Mouse (Mus musculus) thymus, postnatal 36 days (tissue): ENCODE data around the gene Rhbdd2.
"Not testable (repeated sequence)": the region's sequence is repeated elsewhere in the genome, so short reads cannot be mapped to it uniquely, and the experiment has no call there.

Experiments used
- DNase-seq, 2 experiments: peaks; one replicate each; pipeline ENCODE4 v3.0.0; 2022; ENCODE audit warnings: mixed read lengths in 2 of 2

The Rhbdd2 gene

GRCm38 (mm10) chr5:135632117-135632796 lies at the start of gene Rhbdd2:
Rhbdd2 (plus strand) TSS chr5:135632618.
- peak; percentile 98 for DNase-seq

GRCm38 (mm10) chr5:135585691-135586090 lies 46.7 kb upstream of the Rhbdd2 start:
- DNase-seq, result no peak

- no peak for DNase-seq
These were observed 44.7 kb upstream of the Rhbdd2 start for GRCm38 (mm10) chr5:135587764-135588163.

- no peak for DNase-seq
These were observed 42.2 kb upstream of the Rhbdd2 start for GRCm38 (mm10) chr5:135589996-135590784.

GRCm38 (mm10) chr5:135604643-135605042 lies 27.8 kb upstream of the Rhbdd2 start:
- not testable (repeated sequence) for DNase-seq

DNA sequence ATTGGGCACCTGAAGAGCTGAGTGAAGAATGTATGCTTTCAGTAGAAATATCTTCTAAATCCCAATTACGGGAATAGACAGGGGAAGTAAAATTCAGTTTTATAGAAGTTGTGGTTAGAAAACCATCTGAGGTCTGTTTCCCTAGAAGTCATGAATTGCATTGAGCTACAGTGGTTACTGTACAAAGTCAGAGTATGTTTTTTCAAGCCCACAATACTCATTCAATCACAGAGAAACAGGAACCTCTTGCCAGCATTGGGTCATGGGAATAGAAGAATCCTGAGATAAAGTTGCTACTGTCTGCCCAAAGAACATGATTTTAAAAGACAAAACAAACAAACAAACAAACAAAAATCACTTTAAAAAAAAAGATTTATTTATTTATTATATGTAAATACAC lies 25.7 kb upstream of the Rhbdd2 start:
- not testable (repeated sequence) for DNase-seq

GRCm38 (mm10) chr5:135607581-135607980 lies 24.8 kb upstream of the Rhbdd2 start:
- no peak for DNase-seq

GRCm38 (mm10) chr5:135609794-135610193 lies 22.6 kb upstream of the Rhbdd2 start:
- DNase-seq, result no peak

GRCm38 (mm10) chr5:135619741-135620140 lies 12.7 kb upstream of the Rhbdd2 start:
- DNase-seq, result not testable (repeated sequence)

DNA sequence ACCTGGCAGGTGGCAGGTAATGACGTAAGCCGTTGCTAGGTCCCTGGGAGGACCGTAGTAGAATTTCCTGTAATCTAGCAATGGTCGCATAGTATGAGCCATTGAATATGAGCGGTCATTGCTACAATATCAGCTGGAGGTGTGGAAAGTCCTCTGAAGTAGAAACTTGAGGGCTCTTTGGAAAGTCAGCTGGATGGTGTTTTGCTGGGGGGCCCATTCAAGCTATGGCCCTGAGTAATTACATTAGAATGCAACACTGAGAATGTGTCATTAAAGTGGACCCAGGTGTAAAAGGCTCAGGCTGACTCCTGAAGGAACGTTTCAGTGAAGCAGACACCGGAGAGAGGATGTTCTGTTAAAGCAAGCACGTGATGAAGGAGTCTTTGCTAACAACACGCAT lies 11.9 kb upstream of the Rhbdd2 start:
- DNase-seq, result no peak

- DNase-seq, result no peak
These were observed 10.7 kb upstream of the Rhbdd2 start for GRCm38 (mm10) chr5:135621725-135622124.

GRCm38 (mm10) chr5:135623006-135623563 lies 9.3 kb upstream of the Rhbdd2 start:
- DNase-seq, result no peak

GRCm38 (mm10) chr5:135628916-135629315 lies 3.5 kb upstream of the Rhbdd2 start:
- no peak for DNase-seq

GRCm38 (mm10) chr5:135629401-135629800 lies 3.0 kb upstream of the Rhbdd2 start:
- no peak for DNase-seq

- peak in 1 of 2 experiments; percentile 44 for DNase-seq
These were observed 1.8 kb upstream of the Rhbdd2 start for GRCm38 (mm10) chr5:135630598-135630997.

- no peak for DNase-seq
These were observed 353 bp downstream of the Rhbdd2 start for GRCm38 (mm10) chr5:135632797-135633144.

- DNase-seq, result no peak
These were observed 7.5 kb downstream of the Rhbdd2 start for GRCm38 (mm10) chr5:135639760-135640458.

- DNase-seq, result no peak
These were observed 8.0 kb downstream of the Rhbdd2 start for GRCm38 (mm10) chr5:135640459-135640789.

DNA sequence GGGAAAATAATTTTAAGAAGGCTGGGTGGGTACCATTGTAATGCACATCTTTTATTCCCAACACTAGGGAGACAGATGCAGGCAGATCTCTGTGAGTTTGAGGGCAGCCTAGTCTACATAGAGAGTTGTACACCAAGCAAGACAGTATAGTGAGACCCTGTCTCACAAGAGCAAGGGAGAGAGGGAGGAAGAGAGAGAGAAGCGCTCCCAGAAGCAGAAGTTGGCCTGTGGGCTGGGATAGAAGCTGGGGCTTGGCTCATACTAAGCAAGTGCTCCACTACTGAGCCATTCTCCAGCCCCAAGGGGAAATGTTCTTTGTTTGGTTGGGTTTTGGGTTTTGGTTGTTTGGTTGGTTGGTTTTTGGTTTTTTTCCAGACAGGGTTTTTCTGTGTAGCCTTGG lies 8.6 kb downstream of the Rhbdd2 start:
- DNase-seq, result no peak

DNA sequence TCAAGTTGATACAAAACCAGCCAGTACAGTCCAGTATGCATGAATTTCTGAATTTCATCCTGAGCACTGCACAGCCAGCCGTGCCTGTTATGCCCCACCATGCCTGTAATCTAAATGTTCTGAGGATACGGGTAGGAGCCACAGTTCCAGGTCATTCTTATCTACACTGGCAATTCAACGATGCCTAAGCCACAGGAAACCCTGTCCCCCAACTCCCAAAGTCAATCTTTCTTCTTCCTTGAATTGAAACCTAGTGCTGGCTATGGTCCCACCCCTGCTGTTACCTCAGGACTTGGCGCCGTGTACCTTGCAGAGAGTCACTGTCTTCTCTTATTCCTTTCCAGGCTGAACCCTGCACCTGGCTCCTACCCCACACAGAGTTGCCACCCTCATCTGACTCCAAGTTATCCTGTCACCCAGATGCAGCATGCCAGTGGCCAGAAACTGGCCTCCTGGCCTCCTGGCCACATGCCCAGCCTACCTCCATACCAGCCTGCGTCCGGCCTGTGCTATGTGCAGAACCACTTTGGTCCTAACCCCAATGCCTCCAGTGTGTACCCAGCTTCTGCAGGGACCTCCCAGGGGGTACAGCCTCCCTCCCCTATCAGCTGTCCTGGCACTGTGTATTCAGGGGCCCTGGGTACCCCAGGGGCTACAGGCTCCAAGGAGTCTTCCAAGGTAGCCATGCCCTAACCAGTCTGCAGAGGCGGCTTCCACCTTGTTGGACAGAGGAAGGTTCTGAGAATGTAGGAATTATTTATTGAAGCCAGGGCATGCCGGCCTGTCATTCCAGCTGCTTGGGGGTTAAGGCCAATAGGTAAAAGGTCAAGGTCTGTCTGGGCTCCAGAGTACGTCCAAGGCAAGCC lies 10.5 kb downstream of the Rhbdd2 start:
- DNase-seq, result no peak

DNA sequence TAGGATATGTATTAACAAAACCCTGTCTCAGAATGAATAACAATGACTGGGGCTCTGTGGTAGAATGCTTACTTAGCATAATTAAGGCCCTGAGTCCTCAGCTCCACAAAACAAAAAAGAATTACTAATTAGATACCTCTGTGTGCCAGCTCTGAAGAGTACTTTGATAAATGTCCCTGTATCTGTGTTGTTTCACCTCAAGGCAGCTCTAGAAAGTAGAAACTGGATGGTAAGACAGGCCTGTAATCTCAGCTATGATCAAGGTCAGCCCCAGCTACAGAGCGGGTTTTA lies 11.1 kb downstream of the Rhbdd2 start:
- DNase-seq, result no peak

- DNase-seq, result no peak
These were observed 11.5 kb downstream of the Rhbdd2 start for GRCm38 (mm10) chr5:135643869-135644268.

DNA sequence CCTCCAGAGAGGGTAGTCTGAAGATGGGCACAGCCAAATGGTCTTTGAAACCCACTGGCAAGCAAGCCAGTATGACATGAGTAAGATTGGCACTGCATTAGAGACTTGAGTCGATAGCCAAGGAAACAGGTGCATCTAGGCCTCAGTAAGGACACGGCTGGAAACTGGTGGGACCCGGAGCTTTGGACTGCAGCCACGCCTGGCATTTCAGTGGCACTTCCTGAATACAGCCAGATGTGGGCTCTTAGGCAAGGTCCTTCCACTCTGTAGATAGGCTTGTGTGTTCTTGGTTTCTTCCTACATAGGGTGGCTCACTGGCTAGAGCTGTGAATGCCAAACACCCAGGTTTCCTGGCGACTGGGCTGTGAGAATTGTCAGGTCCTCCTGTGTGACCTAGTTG lies 12.9 kb downstream of the Rhbdd2 start:
- DNase-seq, result no peak
